Mouse (Mus musculus): ENCODE data around the gene Gm14443.
"Not testable (repeated sequence)": the region's sequence is repeated elsewhere in the genome, so short reads cannot be mapped to it uniquely, and the experiment has no call there.

The Gm14443 gene
- long read RNA-seq, experiment 1, partial matches to known transcripts: 0 of 3 reads
- long read RNA-seq, experiment 1, other reads (novel, unspliced or antisense): 3 of 3 reads
- long read RNA-seq, experiment 2, partial matches to known transcripts: 1 of 5 reads
- long read RNA-seq, experiment 2, other reads (novel, unspliced or antisense): 4 of 5 reads

GRCm38 (mm10) chr2:175175401-175176180 is at the start of gene Gm14443:
Gene Gm14443, minus strand, starts transcription at chr2:175175871.
- intact Hi-C loops (cut with DNase I): not testable (repeated sequence)

GRCm38 (mm10) chr2:175206732-175207131 is 31.1 kb upstream of the Gm14443 start, which contains the start of gene Gm14391:
Gene Gm14391, minus strand, starts transcription at chr2:175206917.
- intact Hi-C loops (cut with DNase I): not testable (repeated sequence)

GRCm38 (mm10) chr2:175179008-175179407 is 3.3 kb upstream of the Gm14443 start:
- intact Hi-C loops (cut with DNase I): not testable (repeated sequence)

- intact Hi-C loops (cut with DNase I): no loop called here
Measured at GRCm38 (mm10) chr2:175176312-175176711, 641 bp upstream of the Gm14443 start.

GRCm38 (mm10) chr2:175174058-175174457 is 1.6 kb downstream of the Gm14443 start:
- intact Hi-C loops (cut with DNase I): not testable (repeated sequence)

- intact Hi-C loops (cut with DNase I): not testable (repeated sequence)
Measured at GRCm38 (mm10) chr2:175172906-175173595, 2.6 kb downstream of the Gm14443 start.

GRCm38 (mm10) chr2:175172123-175172522 is 3.5 kb downstream of the Gm14443 start:
- intact Hi-C loops (cut with DNase I): no loop called here

GRCm38 (mm10) chr2:175166870-175167269 is 8.8 kb downstream of the Gm14443 start:
- intact Hi-C loops (cut with DNase I): not testable (repeated sequence)

- intact Hi-C loops (cut with DNase I): not testable (repeated sequence)
Measured at GRCm38 (mm10) chr2:175165110-175165509, 10.6 kb downstream of the Gm14443 start.

- intact Hi-C loops (cut with DNase I): not testable (repeated sequence)
Measured at GRCm38 (mm10) chr2:175161438-175161837, 14.2 kb downstream of the Gm14443 start.

- intact Hi-C loops (cut with DNase I): no loop called here
Measured at GRCm38 (mm10) chr2:175158642-175159041, 17.0 kb downstream of the Gm14443 start.

- intact Hi-C loops (cut with DNase I): no loop called here
Measured at GRCm38 (mm10) chr2:175156696-175157095, 19.0 kb downstream of the Gm14443 start.

GRCm38 (mm10) chr2:175141993-175142295 is 33.7 kb downstream of the Gm14443 start, which contains the start of gene Gm14399:
Gene Gm14399, minus strand, starts transcription at chr2:175142012.
- intact Hi-C loops (cut with DNase I): not testable (repeated sequence)

GRCm38 (mm10) chr2:175141118-175141992 is 34.3 kb downstream of the Gm14443 start:
- intact Hi-C loops (cut with DNase I): not testable (repeated sequence)

GRCm38 (mm10) chr2:175140624-175141023 is 35.0 kb downstream of the Gm14443 start:
- intact Hi-C loops (cut with DNase I): not testable (repeated sequence)

Data from adrenal gland (tissue).